Mouse (Mus musculus) ES-Bruce4 (cell line): ENCODE data around the gene Eno2.

ENCODE experiments used
- CTCF ChIP-seq: IDR thresholded peaks from one replicate; pipeline ENCODE4 v1.8.1; 2011; ENCODE audit warnings: low read depth, low read length
- EP300 ChIP-seq: IDR thresholded peaks from 2 replicates; pipeline ENCODE4 v1.6.1; 2011; ENCODE audit warnings: low read depth, low read length; ENCODE audit not compliant: insufficient read depth
- POLR2A ChIP-seq: IDR thresholded peaks from one replicate; pipeline ENCODE4 v1.8.1; 2011; ENCODE audit warnings: low read length; ENCODE audit not compliant: insufficient read depth

DNA sequence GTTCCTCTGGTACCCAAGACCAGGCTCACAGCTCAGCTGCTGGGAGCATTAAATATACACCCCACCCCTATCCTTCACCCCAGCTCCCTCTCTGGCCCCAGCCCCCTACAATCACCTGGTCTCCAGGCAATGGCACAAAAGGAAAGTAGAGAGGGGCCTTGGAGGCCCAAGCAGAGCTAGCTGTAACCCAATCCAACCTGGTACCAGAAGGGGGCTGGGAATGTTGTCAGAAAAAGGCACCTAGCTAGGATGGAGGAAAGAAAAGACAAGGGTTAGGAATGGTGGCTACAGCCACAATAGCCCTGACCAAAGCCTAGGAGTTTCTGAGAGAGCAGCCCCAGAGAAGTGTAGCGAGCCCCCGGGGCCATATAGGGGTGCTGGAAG lies 10.6 kb downstream of the Eno2 start:
- TF ChIP-seq CTCF (no peak), EP300 (no peak), POLR2A (no peak)
